In the genomic region with DNA sequence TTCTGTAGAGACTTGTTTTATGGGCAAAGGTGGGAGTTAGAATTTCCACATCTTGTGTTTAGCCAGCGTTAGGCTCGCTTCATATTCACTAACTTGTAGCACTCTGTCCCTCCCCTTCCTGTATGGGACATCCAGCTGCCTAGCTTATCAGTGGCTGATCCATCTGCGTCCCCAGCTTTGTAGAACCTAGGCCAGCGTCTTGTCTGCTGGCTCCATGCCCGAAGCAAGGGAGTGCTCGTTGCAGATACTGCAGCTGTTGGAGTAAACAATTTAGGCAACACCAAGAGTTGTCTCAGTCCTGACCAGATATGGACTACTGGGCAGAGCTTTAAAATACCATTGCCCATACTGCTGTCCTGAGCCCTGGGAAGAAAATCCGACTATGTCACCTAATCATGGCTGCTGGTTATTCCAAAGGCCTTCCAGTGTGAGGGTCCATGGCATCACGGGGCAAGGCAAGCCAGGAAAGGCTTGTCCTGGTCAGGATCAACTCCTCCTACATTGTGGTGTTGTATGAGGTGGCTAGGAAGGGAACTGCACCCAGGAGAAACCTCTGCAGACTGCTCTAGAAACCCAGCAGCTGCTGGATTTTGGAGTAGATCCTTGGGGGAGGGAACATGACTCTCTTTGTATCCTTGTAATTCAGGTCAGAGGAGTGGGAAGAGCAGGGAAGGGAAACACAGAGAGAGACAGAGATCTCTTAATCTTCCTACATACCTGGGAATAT, we compare ENCODE assay signal across 8 mouse cellular contexts.
DNase-seq lines count a peak whose midpoint lies in the region; ATAC-seq lines count a peak whose summit lies in the region.

No protein-coding gene starts in this region.

- no peak overlapping the region for H3K4me2 ChIP-seq in heart, embryonic 15.5 days
- H3K4me2 ChIP-seq in liver, embryonic 15.5 days: peak overlapping the region; percentile 51

- no peaks in the 10 kb centered on the region for H3K9me3 ChIP-seq in heart, embryonic 15.5 days (replicated peaks)
- H3K9me3 ChIP-seq in liver, embryonic 15.5 days (replicated peaks): no peaks in the 10 kb centered on the region

- H3K27me3 ChIP-seq in heart, embryonic 15.5 days: no peaks in the 10 kb centered on the region
- H3K27me3 ChIP-seq in liver, embryonic 15.5 days: no peaks in the 10 kb centered on the region; the same call in 1 of the 2 replicates

- ATAC-seq in heart, embryonic 15.5 days (replicated peaks; ENCODE audit: insufficient number of reproducible peaks, insufficient read depth, low FRiP score, low read depth): peak; percentile 68
- peak; percentile 99 for ATAC-seq in liver, embryonic 15.5 days (ENCODE audit: insufficient read depth)

- H3K36me3 ChIP-seq in heart, embryonic 15.5 days: no peaks in the 10 kb centered on the region
- H3K36me3 ChIP-seq in liver, embryonic 15.5 days (replicated peaks): no peaks in the 10 kb centered on the region

- H3K4me1 ChIP-seq in heart, embryonic 15.5 days (replicated peaks): peaks cover 24% of the 10 kb centered on the region
- peaks cover 33% of the 10 kb centered on the region for H3K4me1 ChIP-seq in liver, embryonic 15.5 days (replicated peaks)

- H3K4me3 ChIP-seq in heart, embryonic 15.5 days: no peak overlapping the region
- no peak overlapping the region for H3K4me3 ChIP-seq in liver, embryonic 15.5 days (replicated peaks)

- WGBS in heart, embryonic 15.5 days: 27% methylated on average over 8 of the region's 8 CpGs
- WGBS in liver, embryonic 15.5 days (ENCODE audit: insufficient replicate concordance): 15% methylated on average over 8 of the region's 8 CpGs

- peak overlapping the region; percentile 35 for H3K27ac ChIP-seq in heart, embryonic 15.5 days
- peak overlapping the region; percentile 92 for H3K27ac ChIP-seq in liver, embryonic 15.5 days (replicated peaks)

- peak; percentile 35 for DNase-seq in urinary bladder, postnatal 14 days (ENCODE audit: low spot score)
- DNase-seq in urinary bladder, postnatal 10 days (ENCODE audit: low spot score): no peak
- DNase-seq in yolk sac, embryonic 10.5 days (ENCODE audit: low spot score): peak; percentile 50
- no peak for DNase-seq in ovary, postnatal 10 days (ENCODE audit: low spot score)
- no peak for DNase-seq in frontal cortex, postnatal 25 days (ENCODE audit: low spot score in 2 of 2)
- no peak for DNase-seq in right cerebral cortex, postnatal 14 days

- no peak overlapping the region for H3K9ac ChIP-seq in heart, embryonic 15.5 days
- H3K9ac ChIP-seq in liver, embryonic 15.5 days: no peak overlapping the region

Comparison
In these comparisons a context has a peak if more than half of its experiments do, and no peak if none do; other contexts are left out.
1. DNase-seq: peak in urinary bladder, postnatal 14 days (single experiment) and yolk sac, embryonic 10.5 days (single experiment); none in urinary bladder, postnatal 10 days (single experiment), ovary, postnatal 10 days (single experiment), frontal cortex, postnatal 25 days (0 of 2) and right cerebral cortex, postnatal 14 days (single experiment).